Mouse (Mus musculus): ENCODE results near the gene Dab1.

Gene Dab1

GRCm38 (mm10) chr4:104694188-104694587 lies 1075.0 kb downstream of the Dab1 start:
- DNase-seq, result no peak

- no peak for DNase-seq
Observed at GRCm38 (mm10) chr4:104696522-104696921, 1077.4 kb downstream of the Dab1 start.

- DNase-seq, result no peak
Observed at GRCm38 (mm10) chr4:104697703-104698102, 1078.5 kb downstream of the Dab1 start.

GRCm38 (mm10) chr4:104705664-104706645 lies 1086.8 kb downstream of the Dab1 start:
- DNase-seq, result no peak

- no peak for DNase-seq
Observed at GRCm38 (mm10) chr4:104712338-104713083, 1093.4 kb downstream of the Dab1 start.

- DNase-seq, result no peak
Observed at GRCm38 (mm10) chr4:104714925-104715519, 1095.9 kb downstream of the Dab1 start.

- DNase-seq, result no peak
Observed at GRCm38 (mm10) chr4:104715857-104716256, 1096.7 kb downstream of the Dab1 start.

- no peak for DNase-seq
Observed at GRCm38 (mm10) chr4:104716506-104716905, 1097.3 kb downstream of the Dab1 start.

- peak; percentile 67 for DNase-seq
Observed at GRCm38 (mm10) chr4:104718973-104719795, 1100.0 kb downstream of the Dab1 start.

- peak; percentile 78 for DNase-seq
Observed at GRCm38 (mm10) chr4:104723527-104724045, 1104.4 kb downstream of the Dab1 start.

- DNase-seq, result no peak
Observed at GRCm38 (mm10) chr4:104724258-104724657, 1105.1 kb downstream of the Dab1 start.

GRCm38 (mm10) chr4:104725673-104726072 lies 1106.5 kb downstream of the Dab1 start:
- no peak for DNase-seq

- DNase-seq, result no peak
Observed at GRCm38 (mm10) chr4:104729185-104729584, 1110.0 kb downstream of the Dab1 start.

GRCm38 (mm10) chr4:104746500-104746899 lies 1127.3 kb downstream of the Dab1 start:
- DNase-seq, result peak; percentile 26

GRCm38 (mm10) chr4:104754090-104754489 lies 1134.9 kb downstream of the Dab1 start:
- DNase-seq, result peak; percentile 14

- DNase-seq, result peak; percentile 35
Observed at GRCm38 (mm10) chr4:104760878-104761624, 1141.9 kb downstream of the Dab1 start.

GRCm38 (mm10) chr4:104766065-104766464 lies 1146.9 kb downstream of the Dab1 start, which contains the start of gene C8b:
Gene C8b, plus strand, starts transcription at chr4:104766317.
- no peak for DNase-seq

GRCm38 (mm10) chr4:104768190-104768589 lies 1149.0 kb downstream of the Dab1 start:
- DNase-seq, result no peak

- no peak for DNase-seq
Observed at GRCm38 (mm10) chr4:104769602-104770001, 1150.4 kb downstream of the Dab1 start.

- DNase-seq, result no peak
Observed at GRCm38 (mm10) chr4:104770331-104770730, 1151.2 kb downstream of the Dab1 start.

- no peak for DNase-seq
Observed at GRCm38 (mm10) chr4:104775601-104776000, 1156.4 kb downstream of the Dab1 start.
